8 mouse cellular contexts compared by ENCODE assay signal in the genomic region with DNA sequence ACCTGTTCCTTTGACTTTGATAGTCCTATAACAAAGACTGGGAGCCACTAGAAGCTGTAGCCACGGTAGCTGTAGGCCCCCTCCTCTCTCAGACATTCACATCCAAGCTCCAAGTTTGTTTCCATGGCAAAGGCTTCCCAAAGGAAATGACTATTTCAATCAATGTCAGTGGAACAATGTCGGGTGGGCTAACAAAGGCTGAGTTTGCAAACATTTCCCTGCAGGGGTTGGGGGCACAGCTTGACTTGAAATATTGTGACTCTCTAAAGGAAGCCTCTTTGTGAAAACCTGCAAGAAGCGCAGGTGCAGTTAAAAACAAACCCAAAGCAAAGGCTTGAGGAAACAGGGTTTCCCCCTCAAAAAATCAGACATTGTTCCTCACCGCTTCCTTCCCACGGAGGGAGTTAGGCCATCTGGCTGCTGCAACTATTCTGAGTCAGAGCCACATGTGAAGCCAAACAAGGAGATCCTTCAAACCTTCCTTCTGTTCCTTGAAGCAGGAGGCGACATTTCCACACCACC. TPM values are rescaled to one million over a fixed set of nuclear protein-coding genes. Genes with fewer than 3 reads are reported as not detected.
DNase-seq lines count a peak whose midpoint lies in the region; ATAC-seq and TF ChIP-seq lines count a peak whose summit lies in the region.

No protein-coding gene starts in this region.

- no peak for TF ChIP-seq CTCF in gastrocnemius, adult 2 months (IDR thresholded peaks at IDR 0.05)

- H3K9me3 ChIP-seq in hindbrain, embryonic 15.5 days = no peaks in the 10 kb centered on the region

- peak overlapping the region; percentile 65 for H3K27ac ChIP-seq in hindbrain, embryonic 15.5 days (replicated peaks)
- H3K27ac ChIP-seq in gastrocnemius, adult 2 months = no peak overlapping the region

- no peak overlapping the region for H3K4me3 ChIP-seq in hindbrain, embryonic 15.5 days
- H3K4me3 ChIP-seq in gastrocnemius, adult 2 months = no peak overlapping the region

- intact Hi-C loops in gastrocnemius, adult 2 months (cut with DNase I) = no loop called here

- H3K36me3 ChIP-seq in hindbrain, embryonic 15.5 days = no peaks in the 10 kb centered on the region

- H3K9ac ChIP-seq in hindbrain, embryonic 15.5 days = no peak overlapping the region

- peak; percentile 82 for ATAC-seq in hindbrain, embryonic 15.5 days (ENCODE audit: low FRiP score, low read depth)

- WGBS in hindbrain, embryonic 15.5 days = 4% methylated on average over 6 of the region's 6 CpGs

- no peak overlapping the region for H3K4me2 ChIP-seq in hindbrain, embryonic 15.5 days

- H3K4me1 ChIP-seq in hindbrain, embryonic 15.5 days (replicated peaks) = peaks cover 13% of the 10 kb centered on the region

- DNase-seq in layer of hippocampus, adult 11-12 months (ENCODE audit: low spot score) = peak; percentile 47
- no peak for DNase-seq in layer of hippocampus, postnatal 10 days (ENCODE audit: low spot score in 2 of 2)
- peak; percentile 46 for DNase-seq in embryo, embryonic 9.5 days (ENCODE audit: extremely low spot score)
- peak; percentile 71 to 72 for DNase-seq in right cerebral cortex, adult 2 months (ENCODE audit: low spot score in 2 of 2)
- DNase-seq in gastrocnemius, postnatal 10 days = no peak
- no peak for DNase-seq in gastrocnemius, adult 2 months
- no peak for DNase-seq in spleen, adult 18-20 months

- no peaks in the 10 kb centered on the region for H3K27me3 ChIP-seq in hindbrain, embryonic 15.5 days

RNA-seq across cellular contexts. Expression of a gene that starts 19.0 kb away (rescaled TPM):
- 100 to 1,000 TPM in 1 of 2 experiments, 10 to 100 TPM in 1; 98.5 to 104 TPM for total RNA-seq in layer of hippocampus, postnatal 10 days (2021)
- 35.0 and 38.0 TPM in 2 replicates for polyA plus RNA-seq in hindbrain, embryonic 15.5 days (2015; fragmentation: Nextera tagmentation; extraction: Ambion mirVana)
- 10 to 100 TPM; 29.9 to 34.5 TPM for total RNA-seq in gastrocnemius, postnatal 10 days (2021)
- total RNA-seq in gastrocnemius, adult 2 months (2021) = 1 to 10 TPM; 4.0 to 6.9 TPM

Comparison
In these comparisons a context has a peak if more than half of its experiments do, and no peak if none do; other contexts are left out.
1. DNase-seq: peak in layer of hippocampus, adult 11-12 months (single experiment), embryo, embryonic 9.5 days (single experiment) and right cerebral cortex, adult 2 months (2 of 2); none in layer of hippocampus, postnatal 10 days (0 of 2), gastrocnemius, postnatal 10 days (single experiment), gastrocnemius, adult 2 months (single experiment) and spleen, adult 18-20 months (0 of 2).